Mouse (Mus musculus) cortical plate, adult 2 months (tissue): ENCODE measurements around the gene BC034090.

Experiments
- CTCF ChIP-seq: fragments of 200-500 bp; IDR thresholded peaks from 2 replicates; pipeline ENCODE4 v1.5.1; 2011; ENCODE audit warnings: mild to moderate bottlenecking, control low read depth, low read length; ENCODE audit not compliant: insufficient read depth; ENCODE audit errors: extremely low read depth
- POLR2A ChIP-seq: fragments of 200-500 bp; IDR thresholded peaks from 2 replicates; pipeline ENCODE4 v1.6.1; 2011; ENCODE audit warnings: mild to moderate bottlenecking, low read length, control low read depth; ENCODE audit not compliant: insufficient read depth; ENCODE audit errors: extremely low read depth

GRCm38 (mm10) chr1:155275793-155276192 is 31.5 kb upstream of the BC034090 start:
- TF ChIP-seq CTCF = no peak
- TF ChIP-seq POLR2A = no peak
